Mouse (Mus musculus): ENCODE results near the gene Qrfp.
A peak's percentile ranks its signal among the peaks of the same experiment; 100 is the strongest.

The Qrfp gene

GRCm38 (mm10) chr2:31769631-31770111, 40.7 kb downstream of the Qrfp start:
- no peak for DNase-seq

GRCm38 (mm10) chr2:31769115-31769514, 41.3 kb downstream of the Qrfp start:
- no peak for DNase-seq

GRCm38 (mm10) chr2:31767815-31768214, 42.6 kb downstream of the Qrfp start:
- DNase-seq, result no peak

GRCm38 (mm10) chr2:31767104-31767503, 43.3 kb downstream of the Qrfp start:
- DNase-seq, result no peak

- DNase-seq, result no peak
Measured at GRCm38 (mm10) chr2:31763271-31763670, 47.1 kb downstream of the Qrfp start.

- DNase-seq, result no peak
Measured at GRCm38 (mm10) chr2:31762853-31763252, 47.5 kb downstream of the Qrfp start.

GRCm38 (mm10) chr2:31762155-31762554, 48.2 kb downstream of the Qrfp start:
- no peak for DNase-seq

- DNase-seq, result no peak
Measured at GRCm38 (mm10) chr2:31761585-31761984, 48.8 kb downstream of the Qrfp start.

GRCm38 (mm10) chr2:31761115-31761531, 49.3 kb downstream of the Qrfp start:
- no peak for DNase-seq

- DNase-seq, result no peak
Measured at GRCm38 (mm10) chr2:31760486-31760885, 49.9 kb downstream of the Qrfp start.

- DNase-seq, result peak; percentile 35
Measured at GRCm38 (mm10) chr2:31759751-31760460, 50.5 kb downstream of the Qrfp start.

GRCm38 (mm10) chr2:31758966-31759365, 51.4 kb downstream of the Qrfp start:
- DNase-seq, result no peak

GRCm38 (mm10) chr2:31757472-31757871, 52.9 kb downstream of the Qrfp start:
- DNase-seq, result no peak
